Mouse (Mus musculus) left cerebral cortex, adult 9 months (tissue): ENCODE measurements around the gene Timeless.
"Not testable (repeated sequence)": the region's sequence is repeated elsewhere in the genome, so short reads cannot be mapped to it uniquely, and the experiment has no call there.

Source experiments
- DNase-seq, 2 experiments: peaks; one replicate each; pipeline ENCODE4 v3.0.0; 2022; ENCODE audit warnings: low spot score in 2 of 2

Gene Timeless

DNA sequence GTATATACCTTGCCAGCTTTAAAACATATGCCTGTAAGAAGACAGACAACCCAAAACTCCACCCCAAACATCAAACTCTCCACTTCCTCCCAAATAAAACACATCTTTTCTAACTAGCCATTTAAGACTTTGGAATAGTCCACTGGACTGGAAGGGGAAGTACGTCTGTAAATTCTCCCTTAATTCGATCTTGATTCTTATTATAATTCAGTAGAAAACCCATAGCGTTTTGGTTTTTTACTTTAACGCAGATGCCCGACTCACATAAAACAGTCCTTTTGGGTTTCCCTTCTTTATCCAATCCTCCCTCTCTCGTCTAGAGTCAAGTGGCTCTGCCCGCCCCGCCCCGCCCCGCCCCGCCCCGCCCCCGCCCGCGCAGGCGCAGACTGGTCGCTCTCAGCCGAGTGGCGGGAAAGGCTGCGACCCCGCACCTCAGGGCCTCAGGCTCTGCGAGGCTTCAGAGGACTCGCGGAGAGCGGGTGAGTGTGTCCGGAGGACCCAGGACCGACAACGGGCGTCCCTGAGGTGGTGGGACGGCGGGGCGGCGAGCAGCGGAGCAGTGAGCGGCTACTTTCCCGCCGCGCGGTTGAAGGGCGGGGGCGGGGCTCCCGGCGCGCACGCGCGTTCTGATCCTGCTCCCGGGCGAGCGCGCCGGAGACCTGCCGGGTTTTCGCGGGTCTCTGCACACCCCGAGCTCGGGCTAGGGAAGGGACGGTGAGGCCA lies at the start of gene Timeless:
TSS of gene Timeless (plus strand) at position 369 of the 723 bp plus-strand sequence.
- peak in 1 of 2 experiments; percentile 70 for DNase-seq

DNA sequence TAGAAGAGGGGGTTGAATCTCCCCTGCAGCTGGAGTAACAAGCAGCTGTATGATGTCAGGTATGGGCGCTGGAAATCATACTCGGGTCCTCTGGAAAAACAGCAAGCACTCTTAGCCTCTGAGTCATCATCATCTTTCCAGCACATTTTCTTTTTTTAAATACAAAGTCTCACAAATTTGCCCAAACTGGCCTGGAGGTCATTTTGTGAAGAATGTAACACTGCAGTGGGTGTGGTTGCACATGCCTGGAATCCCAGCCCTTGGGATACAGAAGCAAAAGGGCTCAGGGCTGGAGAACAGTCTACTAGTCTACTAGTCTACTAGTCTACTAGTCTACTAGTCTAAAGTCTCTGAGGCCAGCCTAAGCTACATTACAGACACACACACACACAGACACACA lies 47.6 kb upstream of the Timeless start:
- DNase-seq = no peak

DNA sequence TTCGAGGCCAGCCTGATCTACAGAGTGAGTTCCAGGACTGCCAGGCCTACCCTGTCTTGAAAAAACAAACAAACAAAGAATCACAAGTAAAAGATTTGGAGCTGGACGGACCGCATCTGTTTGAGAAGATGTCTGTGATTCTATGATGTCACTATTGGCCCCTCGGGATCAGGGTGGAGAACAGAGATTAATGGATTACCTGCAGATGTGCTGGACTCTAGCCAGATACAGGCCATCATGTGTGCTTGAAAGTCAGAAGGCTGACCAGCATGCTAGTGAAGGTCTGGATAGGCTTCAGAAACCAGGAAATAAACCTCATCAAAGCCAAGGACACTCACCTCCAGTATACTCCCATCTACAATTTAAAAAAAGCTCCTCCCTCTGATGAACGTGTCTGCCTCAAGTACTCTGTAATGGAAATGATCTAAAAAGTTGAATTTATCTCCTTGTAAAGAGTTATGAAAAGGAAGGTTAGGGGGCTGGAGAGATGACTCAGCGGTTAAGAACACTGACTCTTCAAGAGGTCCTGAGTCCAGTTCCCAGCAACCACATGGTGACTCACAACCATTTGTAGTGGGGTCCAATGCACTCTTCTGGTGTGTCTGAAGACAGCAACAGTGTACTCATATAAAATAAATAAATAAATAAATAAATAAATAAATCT lies 46.5 kb upstream of the Timeless start:
- DNase-seq = no peak

DNA sequence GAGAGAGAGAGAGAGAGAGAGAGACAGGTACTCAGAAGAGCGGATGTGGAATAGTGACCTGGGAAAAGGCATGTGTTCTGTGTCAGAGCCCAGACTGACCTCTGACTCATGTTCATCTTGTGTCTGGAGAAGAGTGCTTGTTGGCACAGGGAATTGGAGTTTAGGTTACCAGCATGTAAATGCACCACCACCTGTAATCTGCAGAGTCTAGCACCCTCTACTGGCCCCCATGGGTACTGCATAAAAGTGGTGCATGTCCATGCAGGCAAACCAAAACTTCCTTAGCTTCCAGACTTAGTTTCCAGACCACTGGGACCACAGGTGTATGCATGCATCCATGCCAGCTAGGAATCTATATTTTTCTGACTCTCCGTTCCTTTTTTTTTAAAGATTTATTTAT lies 45.9 kb upstream of the Timeless start:
- peak in 1 of 2 experiments; percentile 78 for DNase-seq

DNA sequence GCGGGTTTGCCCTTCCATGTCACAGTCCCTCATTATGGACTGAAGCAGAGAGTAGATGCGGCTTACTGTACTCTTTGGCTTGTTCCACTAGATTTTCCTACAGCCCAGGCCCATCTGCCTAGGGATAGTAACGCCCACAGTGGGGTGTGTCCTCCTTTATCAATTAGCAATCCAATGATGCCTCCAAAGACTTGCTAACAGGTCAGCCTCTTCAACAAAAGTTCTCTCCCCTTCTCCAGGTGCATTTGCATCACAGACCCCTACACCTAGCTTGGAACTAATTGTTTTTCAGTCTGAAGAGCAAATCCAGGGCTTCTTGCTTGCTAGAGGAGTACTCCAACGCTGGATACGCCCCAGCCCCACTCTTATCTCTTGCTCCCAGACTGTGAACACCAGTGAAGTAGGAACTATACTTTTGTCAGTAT lies 44.7 kb upstream of the Timeless start:
- DNase-seq = no peak

DNA sequence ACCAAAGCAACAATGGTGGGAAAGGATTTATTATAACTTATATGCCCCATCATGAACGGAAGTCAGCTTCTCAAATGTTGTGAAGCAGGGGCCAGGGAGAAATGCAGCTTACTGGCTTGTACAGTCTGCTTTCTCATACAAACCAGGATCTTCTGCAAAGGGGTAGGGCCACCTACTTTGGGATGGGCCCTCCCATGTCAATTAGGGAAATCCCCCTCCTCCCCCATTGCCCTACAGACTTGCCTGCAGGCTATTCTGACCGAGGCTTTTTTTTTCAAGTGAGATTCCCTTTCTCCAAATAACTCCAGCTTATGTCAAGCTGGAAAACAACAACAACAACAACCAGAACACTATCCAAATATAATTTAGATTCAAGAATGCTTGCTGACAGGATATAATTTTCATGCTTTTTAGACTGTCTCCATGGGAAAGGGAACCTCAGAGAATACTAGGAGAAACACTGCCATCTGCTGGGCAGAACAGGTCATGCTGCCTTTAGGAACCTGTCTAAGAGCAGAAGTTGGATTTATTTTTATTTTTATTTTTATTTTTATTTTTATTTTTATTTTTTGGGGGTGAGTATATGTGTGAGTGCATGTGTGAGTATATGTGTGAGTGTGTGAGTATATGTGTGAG lies 43.5 kb upstream of the Timeless start:
- DNase-seq = peak in 1 of 2 experiments; percentile 85

DNA sequence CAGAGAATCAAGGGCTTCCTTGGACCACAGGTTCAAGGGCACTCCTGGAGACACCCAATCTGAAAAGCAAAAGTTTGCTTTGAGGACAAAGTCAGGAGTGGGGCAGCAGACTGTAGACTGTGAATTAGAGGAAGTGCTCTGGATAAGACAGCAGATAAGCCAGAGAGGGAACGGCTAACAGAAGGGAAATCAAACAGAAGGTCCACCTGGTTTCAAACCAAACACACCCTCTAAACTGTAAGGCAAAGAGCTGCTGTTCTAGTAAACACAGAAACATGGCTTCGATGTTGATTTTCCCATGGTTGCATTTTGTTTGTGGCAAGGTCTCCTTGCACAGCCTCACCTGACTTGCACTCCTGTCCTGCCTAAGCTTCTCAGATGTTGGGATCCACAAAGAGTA lies 40.4 kb upstream of the Timeless start:
- DNase-seq = no peak

DNA sequence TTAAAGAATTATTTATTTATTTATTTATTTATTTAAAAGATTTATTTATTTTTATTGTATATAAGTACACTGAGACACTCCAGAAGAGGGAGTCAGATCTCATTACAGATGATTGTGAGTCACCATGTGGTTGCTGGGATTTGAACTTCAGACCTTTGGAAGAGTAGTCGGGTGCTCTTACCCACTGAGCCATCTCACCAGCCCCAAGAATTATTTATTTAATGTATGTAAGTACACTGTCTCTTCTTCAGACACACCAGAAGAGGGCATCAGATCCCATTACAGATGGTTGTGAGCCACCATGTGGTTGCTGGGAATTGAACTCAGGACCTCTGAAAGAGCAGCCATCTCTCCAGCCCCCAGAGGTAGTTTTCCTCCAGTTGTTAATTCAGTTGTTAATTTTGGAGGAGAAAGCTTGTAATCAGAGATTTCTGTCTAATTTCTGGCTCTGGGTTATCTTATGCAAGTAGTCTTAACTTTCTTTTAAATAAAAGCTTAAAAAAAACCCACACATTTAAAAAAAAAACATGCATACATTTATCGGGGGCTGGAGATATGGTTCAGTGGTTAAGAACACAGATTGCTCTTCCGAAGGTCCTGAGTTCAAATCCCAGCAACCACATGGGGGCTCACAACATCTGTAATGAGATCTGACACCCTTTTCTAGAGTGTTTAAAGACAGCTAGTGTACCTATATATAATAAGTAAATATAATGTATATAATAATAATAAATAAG lies 39.7 kb upstream of the Timeless start:
- not testable (repeated sequence) for DNase-seq

DNA sequence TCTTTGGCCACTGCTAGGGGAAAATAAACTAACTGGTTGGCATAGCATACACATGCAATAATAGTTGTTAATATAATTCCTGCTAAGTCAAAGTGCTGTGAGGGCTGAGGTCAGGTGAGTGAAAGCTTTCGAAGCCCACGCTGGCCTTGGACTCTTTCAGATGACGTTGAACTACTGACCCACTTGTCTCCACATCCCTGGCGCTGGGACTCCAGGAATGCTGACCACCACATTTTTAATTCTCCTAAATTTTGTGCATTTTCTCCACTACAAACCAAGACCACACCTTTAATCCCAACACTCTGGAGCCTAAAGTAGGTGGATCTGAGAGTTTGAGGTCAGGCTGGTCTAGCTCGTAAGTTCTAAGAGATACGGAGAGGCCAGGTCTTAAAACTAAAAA lies 38.8 kb upstream of the Timeless start:
- DNase-seq = no peak

DNA sequence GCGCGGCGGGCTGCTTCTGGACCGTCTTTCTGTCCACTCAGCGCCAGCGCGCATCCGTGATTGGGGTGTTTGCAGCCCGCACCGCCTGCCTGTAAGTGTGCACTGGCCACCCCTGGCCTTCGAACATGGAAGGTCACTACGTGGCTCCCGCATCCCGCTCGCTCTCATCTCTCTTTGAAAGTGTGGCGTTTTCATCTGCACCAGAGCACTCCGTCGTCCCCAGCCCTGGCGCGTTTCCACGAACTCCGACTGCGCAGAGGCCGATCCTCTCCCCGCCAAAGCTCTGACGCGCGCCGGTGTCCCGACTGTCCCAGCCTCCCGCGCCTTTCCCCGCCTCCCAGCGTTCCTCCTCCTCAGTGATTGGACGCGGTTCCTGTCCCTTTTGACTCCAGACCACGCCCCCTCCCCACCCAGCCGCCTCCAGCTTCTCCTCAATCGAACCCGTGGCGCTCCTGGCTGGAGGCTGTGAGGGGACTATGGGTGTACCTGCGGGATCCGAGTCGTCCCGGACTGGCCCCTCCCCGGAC lies 37.8 kb upstream of the Timeless start, which contains the start of gene Gls2:
TSS of gene Gls2 (plus strand) at position 434 of the 527 bp plus-strand sequence.
- peak; percentile 92 to 98 for DNase-seq

DNA sequence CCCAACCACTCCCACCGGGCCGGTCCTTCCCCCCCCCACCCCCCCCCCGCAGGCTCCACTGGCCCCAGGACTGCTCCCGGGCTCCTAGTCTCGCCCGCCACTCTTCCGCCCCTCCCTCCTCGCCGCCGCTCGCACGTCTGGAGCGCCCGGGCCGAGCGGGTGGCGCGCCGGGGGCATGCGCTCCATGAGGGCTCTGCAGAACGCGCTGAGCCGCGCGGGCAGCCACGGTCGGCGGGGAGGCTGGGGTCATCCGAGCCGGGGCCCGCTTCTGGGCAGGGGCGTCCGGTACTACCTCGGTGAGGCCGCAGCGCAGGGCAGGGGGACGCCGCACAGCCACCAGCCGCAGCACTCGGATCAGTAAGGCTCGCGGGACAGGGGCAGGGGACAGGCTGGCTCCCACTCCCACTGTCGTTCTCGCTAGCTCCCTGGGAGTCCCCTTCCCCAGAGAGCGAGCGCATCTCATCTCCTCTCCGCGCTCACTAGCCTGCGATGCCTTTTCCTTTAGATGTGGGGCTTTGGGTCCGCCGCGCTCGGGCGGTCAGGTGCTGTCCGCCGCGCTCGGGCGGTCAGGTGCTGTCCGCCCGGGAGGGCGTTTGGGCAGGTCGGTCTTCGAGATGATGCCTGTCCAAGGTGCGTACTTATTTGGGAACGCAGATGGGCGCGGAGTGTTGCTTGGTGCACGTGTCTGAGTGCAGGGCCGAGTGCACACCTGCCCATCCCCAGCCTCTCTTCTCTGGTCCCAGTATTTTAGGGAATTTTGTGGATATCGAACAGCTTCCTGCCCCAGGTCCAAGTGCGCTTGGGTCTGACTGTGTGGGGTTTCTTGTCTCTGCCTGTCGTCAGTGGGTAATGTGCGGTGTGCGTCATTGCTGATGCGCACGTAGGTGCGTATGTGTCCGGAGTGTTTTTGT lies 37.1 kb upstream of the Timeless start:
- peak in 1 of 2 experiments; percentile 63 for DNase-seq

DNA sequence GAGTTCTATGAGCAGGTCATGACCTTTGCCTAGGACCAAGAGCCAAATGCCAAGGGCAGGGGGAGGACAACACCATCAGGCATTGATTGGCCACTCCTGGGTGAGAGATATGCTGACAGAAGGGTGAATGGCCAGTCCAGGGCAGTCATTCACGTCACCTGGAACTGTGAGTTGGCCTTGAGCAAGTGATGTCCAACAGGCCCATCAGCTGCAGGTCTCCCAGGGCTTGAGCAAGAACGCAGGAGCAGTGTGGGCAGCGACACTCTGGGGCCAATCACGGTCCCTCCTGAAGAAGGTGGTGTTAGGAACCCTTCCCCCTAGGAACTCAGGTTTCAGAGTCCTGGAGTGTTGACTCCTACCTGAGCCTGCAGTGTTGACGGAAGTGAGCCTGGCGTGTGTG lies 30.0 kb upstream of the Timeless start:
- DNase-seq = no peak

DNA sequence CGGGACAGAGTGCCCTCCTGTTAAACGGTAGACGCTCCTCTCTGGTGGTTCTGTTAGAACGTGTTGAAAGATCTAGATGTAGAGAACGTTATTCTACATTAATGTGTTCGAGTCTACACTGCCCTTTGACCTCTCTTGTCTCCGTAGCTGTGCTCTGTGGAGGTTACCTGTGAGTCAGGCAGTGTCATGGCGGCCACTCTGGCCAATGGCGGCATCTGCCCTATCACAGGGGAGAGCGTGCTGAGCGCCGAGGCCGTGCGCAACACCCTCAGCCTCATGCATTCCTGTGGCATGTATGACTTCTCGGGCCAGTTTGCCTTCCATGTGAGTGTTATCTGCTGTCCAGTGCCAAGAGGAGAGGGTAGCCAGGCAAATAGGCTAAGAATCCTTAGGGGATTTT lies 26.9 kb upstream of the Timeless start:
- DNase-seq = no peak

DNA sequence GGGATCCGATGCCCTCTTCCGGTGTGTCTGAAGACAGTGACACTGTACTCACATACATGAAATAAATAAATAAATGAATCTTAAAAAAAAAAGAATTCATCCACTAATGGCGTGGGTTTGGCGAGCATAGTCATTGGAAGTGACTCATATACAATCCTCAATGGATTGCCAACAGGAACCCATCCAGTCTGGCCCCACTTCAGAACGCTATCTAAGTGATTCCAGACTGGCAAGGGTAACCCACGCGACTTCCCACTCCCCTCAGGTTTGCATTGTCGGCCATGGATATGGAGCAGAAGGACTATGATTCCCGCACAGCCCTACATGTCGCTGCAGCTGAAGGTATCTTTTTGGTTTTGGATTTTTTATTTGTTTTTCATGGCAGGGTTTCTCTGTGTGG lies 23.5 kb upstream of the Timeless start:
- peak in 1 of 2 experiments; percentile 20 for DNase-seq

DNA sequence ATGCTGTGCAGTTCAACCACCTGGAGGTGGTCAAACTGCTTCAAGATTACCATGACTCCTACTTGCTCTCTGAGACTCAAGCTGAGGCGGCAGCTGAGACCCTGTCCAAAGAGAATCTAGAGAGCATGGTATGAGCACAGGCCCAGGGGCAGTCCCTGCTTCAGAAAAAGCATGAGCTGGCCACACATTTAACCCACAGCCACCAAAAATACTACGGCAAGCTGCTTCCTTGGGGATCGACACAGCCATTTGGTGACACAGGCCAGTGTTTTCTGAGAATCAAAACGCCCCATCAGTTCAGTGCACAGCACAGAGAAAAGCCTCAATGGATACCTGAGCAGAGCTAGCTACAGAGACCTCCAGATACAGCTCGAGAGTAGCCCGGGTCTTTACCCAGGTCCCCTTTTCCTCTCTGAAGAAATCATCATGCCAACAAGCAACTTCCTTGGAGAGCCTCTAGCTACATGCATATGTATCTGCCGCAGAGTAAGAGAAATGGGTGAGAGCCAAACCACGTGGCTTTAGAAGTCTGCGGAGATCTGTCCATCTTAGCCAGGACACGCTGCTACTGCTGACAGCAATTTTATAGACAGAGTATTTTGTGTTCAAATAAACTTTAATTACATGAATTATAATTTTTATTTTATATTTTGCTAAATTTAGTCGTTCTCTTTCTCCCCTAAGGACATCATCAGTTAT lies 22.4 kb upstream of the Timeless start:
- no peak for DNase-seq

DNA sequence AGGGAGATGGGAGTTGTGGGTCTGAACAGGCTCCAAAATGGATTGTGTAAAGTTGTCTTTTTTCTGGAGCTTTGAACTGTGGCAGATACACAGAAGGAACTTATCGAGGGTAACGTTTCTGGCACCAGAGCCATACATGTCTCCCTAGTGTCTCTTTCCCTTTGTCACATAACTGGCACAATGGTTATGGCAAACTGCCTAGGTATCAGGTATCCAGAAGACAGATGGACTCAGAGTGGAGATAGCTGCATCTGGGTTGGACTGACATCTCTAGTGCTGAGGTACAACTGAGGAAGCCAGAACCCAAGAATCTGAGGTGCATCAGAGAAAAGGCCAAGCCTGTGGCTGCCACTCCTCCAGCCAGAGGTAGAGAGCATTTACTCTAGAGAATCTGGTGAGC lies 21.7 kb upstream of the Timeless start:
- no peak for DNase-seq

DNA sequence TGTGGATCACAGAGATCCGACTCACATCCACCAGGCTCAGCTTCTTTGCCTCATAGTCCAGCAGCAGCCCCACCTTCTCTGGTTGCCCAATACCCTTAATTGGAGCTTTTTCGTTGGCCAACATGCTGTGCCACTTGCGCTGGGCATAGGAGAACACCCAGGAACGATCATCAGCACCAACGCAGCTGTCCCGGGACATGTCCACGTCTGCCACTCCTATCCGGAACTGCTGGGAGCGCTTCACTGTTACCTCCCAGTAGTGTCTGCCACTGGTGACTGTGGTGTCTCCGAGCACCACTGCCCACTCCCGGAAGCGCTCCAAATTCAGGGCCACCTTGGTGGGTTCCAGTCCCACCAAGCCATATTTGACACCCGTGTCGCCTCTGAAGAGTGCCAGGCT lies 20.9 kb upstream of the Timeless start:
- no peak for DNase-seq

DNA sequence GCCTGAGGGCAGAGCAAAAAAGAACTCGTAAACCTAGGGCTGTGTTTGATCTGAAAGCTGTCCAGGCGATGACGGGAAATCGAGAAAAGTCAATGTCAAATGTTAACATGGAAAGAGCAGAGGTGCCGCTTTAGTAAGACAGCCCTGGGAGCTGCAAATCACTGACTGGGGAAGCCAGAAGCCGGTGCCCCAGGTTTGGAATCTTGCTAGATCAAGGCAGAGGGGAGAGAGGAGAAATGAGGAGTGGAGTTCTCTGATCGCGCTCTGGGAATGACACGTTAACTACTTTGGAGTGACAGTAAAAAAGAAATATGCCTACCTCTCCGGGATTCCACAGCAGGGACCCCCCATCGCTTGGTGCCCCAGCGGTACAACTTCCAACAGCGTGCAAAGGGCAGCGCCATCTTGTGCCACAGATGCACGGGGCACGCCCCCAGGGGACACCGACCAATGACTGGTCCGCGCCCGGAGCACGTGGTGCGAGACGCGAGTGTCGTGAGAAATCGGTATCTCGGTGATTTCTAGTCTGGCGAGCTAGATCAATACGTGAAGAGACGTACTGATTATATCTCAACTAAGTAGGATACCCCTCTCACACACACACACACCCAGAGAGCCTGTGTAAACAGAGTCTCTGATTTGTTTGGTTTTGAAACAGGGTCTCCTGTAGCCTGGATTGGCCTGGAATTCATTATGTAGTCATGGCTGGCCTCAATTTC lies 20.3 kb upstream of the Timeless start, which contains the start of gene Spryd4:
TSS of gene Spryd4 (minus strand) at position 418 of the 719 bp plus-strand sequence.
- peak; percentile 71 to 91 for DNase-seq

DNA sequence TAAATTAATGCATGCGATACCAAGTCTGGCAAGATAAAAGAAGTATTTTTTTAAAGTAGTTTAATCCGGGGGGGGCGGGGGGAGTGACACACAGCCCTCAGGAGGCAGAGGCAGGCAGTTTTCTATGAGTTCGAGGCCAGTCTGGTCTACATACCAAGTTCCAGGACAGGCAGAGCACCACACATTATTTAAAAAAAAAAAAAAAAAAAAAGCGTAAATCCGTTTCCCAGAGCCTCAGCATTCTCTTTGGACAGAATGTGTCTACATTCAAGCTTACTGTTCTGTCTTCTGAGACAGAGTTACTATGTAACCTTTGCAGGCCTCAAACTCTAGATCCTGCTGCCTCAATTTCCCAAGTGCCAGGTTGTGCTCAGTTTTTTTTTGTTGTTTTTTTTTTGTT lies 19.7 kb upstream of the Timeless start:
- no peak for DNase-seq
